ENCODE assay signal across 23 mouse cellular contexts in genomic region chr4:142947673-142948072, GRCm38 (mm10).
DNase-seq lines count a peak whose midpoint lies in the region; ATAC-seq and TF ChIP-seq lines count a peak whose summit lies in the region.
"Had no signal": no experiment of that assay in that cellular context is flagged by ENCODE, and none has a peak within 500 bp of the region (broad histone marks: within the 10 kb centered on the region; RNA-seq: fewer than 3 reads in every experiment).

No protein-coding gene starts in this region.

- no peak overlapping the region for H3K9ac ChIP-seq in forebrain, embryonic 14.5 days (ENCODE audit: low read length)
- H3K9ac ChIP-seq in midbrain, postnatal 0 days (replicated peaks; ENCODE audit: low read length, poor library complexity, severe bottlenecking): no peak overlapping the region
- H3K9ac ChIP-seq: limb, embryonic 13.5 days; liver, embryonic 12.5 days had no signal

- no peaks in the 10 kb centered on the region for H3K9me3 ChIP-seq in forebrain, embryonic 14.5 days (replicated peaks; ENCODE audit: control insufficient read depth, low read length)
- H3K9me3 ChIP-seq in forebrain, embryonic 10.5 days: no peaks in the 10 kb centered on the region
- no peaks in the 10 kb centered on the region for H3K9me3 ChIP-seq in midbrain, postnatal 0 days (ENCODE audit: low read length)
- no peaks in the 10 kb centered on the region for H3K9me3 ChIP-seq in heart, embryonic 10.5 days
- H3K9me3 ChIP-seq: limb, embryonic 13.5 days; liver, embryonic 12.5 days had no signal

- peak; percentile 40; the same call in 1 of the 2 replicates for ATAC-seq in forebrain, embryonic 14.5 days
- ATAC-seq in midbrain, postnatal 0 days (ENCODE audit: low FRiP score): 0 out of 2 replicates have a peak, but pooled peaks have one; percentile 38
- ATAC-seq: liver, embryonic 12.5 days; Patski had no signal

- H3K36me3 ChIP-seq in forebrain, embryonic 14.5 days (ENCODE audit: control insufficient read depth, insufficient read depth, low read length): no peaks in the 10 kb centered on the region
- no peaks in the 10 kb centered on the region for H3K36me3 ChIP-seq in forebrain, embryonic 10.5 days (replicated peaks)
- no peaks in the 10 kb centered on the region for H3K36me3 ChIP-seq in midbrain, postnatal 0 days (ENCODE audit: insufficient read depth, low read length)
- no peaks in the 10 kb centered on the region for H3K36me3 ChIP-seq in heart, embryonic 10.5 days
- H3K36me3 ChIP-seq: G1E; limb, embryonic 13.5 days; liver, embryonic 12.5 days had no signal

- no peaks in the 10 kb centered on the region for H3K27me3 ChIP-seq in forebrain, embryonic 14.5 days (replicated peaks; ENCODE audit: control insufficient read depth, insufficient read depth, low read length)
- peaks cover 35% of the 10 kb centered on the region for H3K27me3 ChIP-seq in forebrain, embryonic 10.5 days (ENCODE audit: poor library complexity, severe bottlenecking)
- H3K27me3 ChIP-seq in midbrain, postnatal 0 days (ENCODE audit: insufficient read depth, low read length): no peaks in the 10 kb centered on the region
- H3K27me3 ChIP-seq in heart, embryonic 10.5 days (ENCODE audit: insufficient read depth, poor library complexity, severe bottlenecking): no peaks in the 10 kb centered on the region
- H3K27me3 ChIP-seq: CH12.LX; limb, embryonic 13.5 days; liver, embryonic 12.5 days; Patski had no signal

- TF ChIP-seq CTCF in midbrain, postnatal 0 days (IDR thresholded peaks at IDR 0.05): no peak

- H3K4me3 ChIP-seq in forebrain, embryonic 14.5 days (ENCODE audit: low read depth, low read length): no peak overlapping the region
- H3K4me3 ChIP-seq in forebrain, embryonic 10.5 days: no peak overlapping the region
- no peak overlapping the region for H3K4me3 ChIP-seq in midbrain, postnatal 0 days (ENCODE audit: low read depth, low read length)
- no peak overlapping the region for H3K4me3 ChIP-seq in heart, embryonic 10.5 days
- H3K4me3 ChIP-seq: limb, embryonic 13.5 days; liver, embryonic 12.5 days had no signal

- DNase-seq in forebrain, embryonic 14.5 days (ENCODE audit: low spot score): peak; percentile 48
- DNase-seq in forebrain, embryonic 10.5 days (ENCODE audit: extremely low spot score, low spot score): no peak
- peak; percentile 8 for DNase-seq in layer of hippocampus, adult 9-11 months
- DNase-seq in layer of hippocampus, postnatal 10 days (ENCODE audit: low spot score in 2 of 2): no peak
- DNase-seq in right cerebral cortex, postnatal 10 days (ENCODE audit: low spot score in 2 of 2): peak; percentile 54 to 61
- DNase-seq in right cerebral cortex, adult 18-20 months: no peak
- DNase-seq in midbrain, postnatal 0 days (ENCODE audit: low spot score): peak; percentile 70
- DNase-seq in heart, embryonic 10.5 days (ENCODE audit: low spot score): no peak
- DNase-seq: adrenal gland, adult 2 months; B cell, adult 2 months; cerebellum, adult 8-10 months; gastrocnemius, postnatal 36 days; kidney, adult 2 months; kidney, postnatal 14 days; layer of hippocampus, postnatal 36 days; lung, adult 2 months; thymus, postnatal 14 days had no signal

- no peak overlapping the region for H3K4me2 ChIP-seq in forebrain, embryonic 14.5 days (ENCODE audit: low read length)
- H3K4me2 ChIP-seq in midbrain, postnatal 0 days (ENCODE audit: low read depth, low read length, poor library complexity, severe bottlenecking): no peak overlapping the region
- H3K4me2 ChIP-seq: heart, embryonic 11.5 days; limb, embryonic 13.5 days; liver, embryonic 12.5 days had no signal

- WGBS in forebrain, embryonic 14.5 days: 42% methylated on average over 6 of the region's 6 CpGs
- WGBS in forebrain, embryonic 10.5 days: 75% methylated on average over 6 of the region's 6 CpGs
- 30% methylated on average over 6 of the region's 6 CpGs for WGBS in midbrain, postnatal 0 days
- 75% methylated on average over 6 of the region's 6 CpGs for WGBS in heart, embryonic 10.5 days

- H3K4me1 ChIP-seq in forebrain, embryonic 14.5 days (ENCODE audit: control insufficient read depth, insufficient read depth, low read length): no peaks in the 10 kb centered on the region; the same call in 1 of the 2 replicates
- peaks cover 16% of the 10 kb centered on the region for H3K4me1 ChIP-seq in forebrain, embryonic 10.5 days
- H3K4me1 ChIP-seq in midbrain, postnatal 0 days (ENCODE audit: insufficient read depth, low read length): peaks cover 6% of the 10 kb centered on the region; the same call in 1 of the 2 replicates
- H3K4me1 ChIP-seq in heart, embryonic 10.5 days: no peaks in the 10 kb centered on the region
- H3K4me1 ChIP-seq: limb, embryonic 13.5 days; liver, embryonic 12.5 days had no signal

- peak overlapping the region; percentile 48; the same call in 1 of the 2 replicates for H3K27ac ChIP-seq in forebrain, embryonic 14.5 days (ENCODE audit: low read depth, low read length)
- H3K27ac ChIP-seq in forebrain, embryonic 10.5 days: no peak overlapping the region
- 0 out of 2 replicates have a peak overlapping the region, but pooled peaks have one; percentile 12 for H3K27ac ChIP-seq in midbrain, postnatal 0 days (ENCODE audit: low read depth, low read length)
- H3K27ac ChIP-seq in heart, embryonic 10.5 days: no peak overlapping the region
- H3K27ac ChIP-seq: limb, embryonic 13.5 days; liver, embryonic 12.5 days had no signal

Comparison
In these comparisons a context has a peak if more than half of its experiments do, and no peak if none do; other contexts are left out.
1. DNase-seq: peak in forebrain, embryonic 14.5 days (single experiment), layer of hippocampus, adult 9-11 months (single experiment), right cerebral cortex, postnatal 10 days (2 of 2) and midbrain, postnatal 0 days (single experiment); none in forebrain, embryonic 10.5 days (single experiment), layer of hippocampus, postnatal 10 days (0 of 2), right cerebral cortex, adult 18-20 months (single experiment) and heart, embryonic 10.5 days (single experiment).
2. H3K27ac ChIP-seq: peak in forebrain, embryonic 14.5 days (single experiment) and midbrain, postnatal 0 days (single experiment); none in forebrain, embryonic 10.5 days (single experiment) and heart, embryonic 10.5 days (single experiment).